Mouse (Mus musculus) lung, postnatal 14 days (tissue): ENCODE measurements around the gene B3galt5.
"Not testable (repeated sequence)": the region's sequence is repeated elsewhere in the genome, so short reads cannot be mapped to it uniquely, and the experiment has no call there.

Source experiments
- DNase-seq: peaks from one replicate; pipeline ENCODE4 v3.0.0; 2021

B3galt5 gene

DNA sequence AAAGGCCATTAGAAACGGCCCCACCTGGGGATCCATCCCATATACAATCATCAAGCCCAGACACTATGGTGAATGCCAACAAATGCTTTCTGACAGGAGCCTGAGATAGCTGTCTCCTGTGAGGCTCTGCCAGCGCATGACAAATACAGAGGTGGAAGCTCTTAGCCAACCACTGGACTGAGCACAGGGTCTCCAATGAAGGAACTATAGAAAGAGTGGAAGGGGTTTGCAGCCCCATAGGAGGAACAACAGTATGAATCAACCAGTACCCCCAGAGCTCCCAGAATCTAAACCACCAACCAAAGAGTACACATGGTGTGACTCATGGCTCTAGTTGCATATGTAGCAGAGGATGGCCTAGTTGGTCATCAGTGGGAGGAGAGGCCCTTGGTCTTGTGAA, 36.1 kb downstream of the B3galt5 start:
- no peak for DNase-seq

DNA sequence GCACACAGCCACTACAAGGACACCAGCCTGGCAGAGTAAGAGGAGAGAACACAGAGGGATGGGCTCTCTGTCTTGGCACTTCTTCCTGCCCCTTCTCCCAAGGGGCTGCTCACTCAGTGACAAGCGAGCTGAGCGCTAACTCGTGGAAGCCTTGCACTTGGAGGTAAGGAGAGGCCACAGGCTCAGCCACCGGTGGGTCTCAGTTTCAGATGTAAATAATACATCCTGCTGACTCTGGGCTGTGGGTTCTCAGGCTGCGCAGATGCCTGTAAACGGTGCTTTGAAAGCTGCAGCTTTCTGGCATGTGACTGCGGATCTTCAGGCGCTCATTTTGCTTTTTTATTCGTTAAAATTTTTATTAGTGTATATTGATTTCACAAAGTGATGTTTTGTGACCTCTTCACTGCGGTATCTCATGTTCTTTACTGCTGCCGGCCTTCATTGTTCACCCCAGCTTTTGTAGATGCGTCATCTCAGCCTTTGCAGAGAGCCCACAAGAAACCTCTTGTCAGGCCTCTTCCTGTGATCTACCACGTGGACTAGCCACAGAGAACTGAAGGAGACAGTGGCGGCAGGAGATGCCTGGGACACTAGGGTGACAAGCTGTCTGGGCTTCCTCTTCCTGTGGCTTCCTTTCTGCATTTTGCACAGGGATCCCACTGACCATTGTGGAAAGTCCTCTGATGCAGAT, 37.5 kb downstream of the B3galt5 start:
- DNase-seq, result no peak

DNA sequence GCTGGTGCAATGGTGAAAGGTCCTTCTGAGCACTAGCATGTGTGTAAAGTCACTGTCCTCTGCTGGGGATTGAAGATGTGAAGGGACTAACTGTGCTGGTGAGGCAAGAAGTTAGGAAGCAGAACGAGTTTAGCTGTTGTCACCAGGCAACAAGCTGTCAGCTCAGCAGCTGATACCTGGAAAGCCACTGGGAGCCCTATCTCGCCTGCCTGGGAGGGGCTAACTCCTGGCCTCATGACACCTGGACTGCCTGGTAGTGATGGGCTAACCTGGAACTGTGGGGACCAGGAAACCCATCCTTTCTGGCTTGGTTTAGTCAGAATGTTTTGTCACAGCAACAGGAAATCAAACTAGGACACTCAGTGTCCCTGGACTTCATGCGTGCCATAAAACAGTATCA, 41.0 kb downstream of the B3galt5 start:
- DNase-seq, result no peak

DNA sequence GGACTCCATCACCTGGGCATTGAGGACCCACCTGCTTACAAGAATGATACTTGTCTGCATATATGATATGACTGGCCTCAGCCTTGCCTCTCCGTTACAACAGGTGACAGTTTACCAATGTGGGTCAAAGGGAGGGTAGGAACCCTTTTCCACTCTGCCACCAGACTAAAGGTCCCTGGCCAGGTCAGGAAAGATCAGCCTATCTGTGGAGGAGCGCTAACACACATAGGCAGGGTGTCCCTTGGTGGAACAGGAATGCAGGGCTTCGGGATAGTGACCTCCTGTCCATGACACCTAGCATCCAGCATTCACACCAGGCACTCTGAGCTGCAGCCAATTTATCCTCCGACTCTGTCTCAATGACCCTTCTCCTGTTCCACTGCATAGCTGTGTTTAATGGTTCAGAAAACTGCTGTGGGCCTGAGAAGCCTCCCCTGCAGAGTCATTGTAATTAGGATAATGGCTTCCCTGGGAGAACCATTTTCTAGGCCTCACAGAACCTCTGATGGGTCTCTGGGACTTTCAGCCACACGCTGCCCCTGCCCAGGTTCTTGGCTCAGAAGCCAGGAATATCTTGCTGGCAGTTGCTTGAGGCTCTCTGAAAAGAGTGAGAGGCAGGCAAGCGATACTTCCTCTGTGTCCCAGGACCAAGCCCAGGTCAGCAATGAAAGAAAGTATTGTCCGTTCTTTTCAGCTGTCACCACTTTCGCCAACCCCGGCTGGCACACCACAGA, 43.1 kb downstream of the B3galt5 start:
- no peak for DNase-seq

DNA sequence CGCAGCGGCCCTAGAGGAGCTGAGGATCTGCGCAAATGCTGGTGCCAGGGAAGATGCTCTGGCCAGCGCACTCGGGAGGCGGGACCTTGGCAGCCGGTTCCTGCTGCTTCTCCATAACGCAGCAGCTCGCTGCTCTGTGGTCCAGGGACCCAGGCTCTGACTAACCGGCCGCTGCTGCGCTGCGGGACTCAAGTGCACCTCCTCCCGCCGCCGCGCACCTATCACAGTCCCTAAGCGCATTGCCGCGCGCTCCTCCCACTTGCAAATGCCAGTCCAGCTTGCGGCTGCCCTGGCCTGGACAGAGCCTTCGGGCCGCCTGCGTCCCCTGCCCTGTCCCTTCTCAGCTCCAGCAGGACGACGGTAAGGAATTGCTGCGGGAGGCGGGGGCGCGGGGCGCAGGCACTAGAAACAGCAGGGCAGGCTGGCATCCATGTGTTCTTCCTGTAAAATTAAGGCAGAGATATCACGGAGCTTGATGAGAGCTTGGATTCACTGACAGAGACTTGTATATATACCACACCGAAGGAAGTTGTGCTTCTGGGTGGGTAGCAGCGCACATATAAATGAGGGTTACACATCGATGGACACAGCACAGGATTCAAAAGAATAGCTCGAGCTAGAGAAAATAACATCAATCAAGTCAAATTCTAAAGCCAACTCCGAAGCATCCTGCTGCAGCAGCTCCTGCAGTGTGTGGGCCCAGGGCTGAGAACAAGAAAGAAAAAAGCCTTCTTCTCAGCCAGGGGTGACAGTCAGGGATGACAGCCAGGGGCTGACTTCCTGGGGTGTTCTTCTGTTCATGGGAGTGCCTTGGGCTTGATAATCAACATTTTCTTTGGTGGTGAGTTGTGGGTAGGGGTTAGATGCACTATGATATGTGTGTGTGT, 45.4 kb downstream of the B3galt5 start:
- peak; percentile 10 for DNase-seq

DNA sequence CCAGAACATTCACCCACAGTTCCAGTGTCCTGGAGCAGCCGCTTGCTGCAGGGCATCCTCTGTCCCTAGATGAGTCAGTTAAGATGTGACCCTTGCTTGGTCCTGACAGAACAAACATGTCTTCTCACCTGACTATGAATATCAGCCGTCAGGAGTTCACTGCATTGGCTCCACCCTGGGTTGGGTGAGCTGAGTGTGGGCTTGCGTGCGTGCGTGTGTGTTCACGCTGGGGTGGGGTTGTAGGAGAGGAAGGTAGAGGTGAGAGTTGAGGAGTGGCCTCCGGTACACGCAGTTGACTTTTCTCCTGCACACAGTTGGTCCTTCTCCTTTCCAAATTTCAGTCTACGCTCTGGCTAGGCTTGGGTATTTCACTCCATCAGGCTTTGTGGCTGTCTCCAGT, 47.0 kb downstream of the B3galt5 start:
- DNase-seq, result no peak

DNA sequence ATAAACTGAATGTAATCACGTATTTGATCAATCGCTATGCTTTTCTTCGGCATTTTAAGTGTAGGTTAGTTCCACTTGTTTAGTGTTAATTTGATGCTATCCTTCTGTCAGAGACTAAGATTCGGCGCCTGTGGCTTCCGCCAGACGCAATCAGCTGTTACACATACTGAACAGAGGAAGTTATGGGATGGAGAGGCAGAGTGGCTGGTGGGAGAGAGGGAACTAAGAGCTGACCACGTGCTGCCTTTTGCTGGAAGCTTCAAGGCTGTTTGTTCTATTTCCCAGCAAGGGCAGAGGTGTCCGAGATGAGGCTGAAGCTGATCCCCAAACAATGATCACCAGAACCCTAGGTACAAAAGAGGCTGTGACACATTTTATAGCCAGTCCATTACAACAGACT, 56.3 kb downstream of the B3galt5 start:
- no peak for DNase-seq

DNA sequence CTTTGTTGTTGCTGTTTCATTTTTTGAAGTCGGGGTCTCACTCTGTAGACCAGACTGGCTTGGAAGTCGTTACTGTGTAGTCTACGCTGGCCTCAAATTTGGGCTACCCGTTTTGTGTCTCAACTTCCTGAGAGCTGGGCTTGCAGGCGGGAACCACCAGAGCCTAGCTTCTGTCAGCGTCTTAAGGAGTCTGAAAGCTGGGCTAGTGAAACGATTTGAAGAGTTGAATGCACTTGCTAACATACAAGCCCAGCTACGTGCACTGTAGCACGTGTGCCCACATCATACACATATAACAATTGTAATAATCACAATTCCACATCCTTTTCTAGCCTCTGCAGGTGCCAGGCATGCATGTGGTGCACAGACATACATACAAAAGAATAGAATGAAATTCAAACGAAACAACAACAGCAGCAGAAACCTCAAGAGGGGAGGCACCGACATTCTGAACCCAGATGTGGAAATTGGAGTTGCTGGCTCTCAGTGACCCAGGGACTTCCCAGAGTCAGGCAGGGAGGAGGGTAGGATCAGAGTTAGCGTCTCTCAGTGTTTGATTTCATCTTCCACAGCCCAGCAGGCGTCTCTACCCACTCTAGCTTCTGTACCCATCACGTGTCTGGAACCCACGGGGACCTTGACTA, 57.1 kb downstream of the B3galt5 start:
- DNase-seq, result no peak

DNA sequence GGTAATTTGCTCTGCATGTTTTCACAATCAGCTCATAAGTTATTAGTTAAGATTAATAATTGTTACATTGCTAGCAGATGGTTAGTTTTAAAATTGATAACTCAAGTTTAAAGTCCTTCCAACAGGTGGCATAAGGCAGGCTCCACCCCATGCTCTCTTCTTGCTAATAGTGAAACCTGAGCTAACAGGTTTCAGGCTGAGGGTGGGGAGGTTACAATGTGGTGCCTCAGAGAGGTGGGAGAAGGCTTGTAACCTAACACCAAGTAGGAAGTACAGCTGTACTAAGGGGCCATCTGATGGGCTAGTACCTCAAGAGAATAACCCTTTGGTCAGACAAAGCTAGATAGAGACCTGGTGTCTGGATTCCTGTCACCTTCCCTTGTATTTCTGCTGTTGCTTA, 62.5 kb downstream of the B3galt5 start:
- DNase-seq, result no peak

DNA sequence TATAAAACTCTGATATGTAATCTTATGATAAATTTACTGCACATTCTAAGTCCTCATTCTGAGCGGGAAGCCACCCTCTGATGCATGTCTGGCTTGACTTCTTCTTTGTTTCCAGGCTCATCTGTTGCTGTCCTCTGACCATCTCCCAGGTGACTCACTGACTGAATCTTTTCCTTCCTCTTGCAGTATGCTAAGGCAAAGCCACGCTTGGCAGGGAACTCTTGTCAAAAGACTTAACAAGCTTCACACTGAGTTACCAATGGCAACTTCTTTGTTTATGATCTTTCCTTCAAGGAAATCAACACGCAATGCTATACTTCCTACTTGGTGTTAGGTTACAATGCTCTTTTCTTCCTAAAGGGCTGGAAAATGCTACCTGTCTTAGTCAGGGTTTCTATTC, 63.0 kb downstream of the B3galt5 start:
- DNase-seq, result no peak

DNA sequence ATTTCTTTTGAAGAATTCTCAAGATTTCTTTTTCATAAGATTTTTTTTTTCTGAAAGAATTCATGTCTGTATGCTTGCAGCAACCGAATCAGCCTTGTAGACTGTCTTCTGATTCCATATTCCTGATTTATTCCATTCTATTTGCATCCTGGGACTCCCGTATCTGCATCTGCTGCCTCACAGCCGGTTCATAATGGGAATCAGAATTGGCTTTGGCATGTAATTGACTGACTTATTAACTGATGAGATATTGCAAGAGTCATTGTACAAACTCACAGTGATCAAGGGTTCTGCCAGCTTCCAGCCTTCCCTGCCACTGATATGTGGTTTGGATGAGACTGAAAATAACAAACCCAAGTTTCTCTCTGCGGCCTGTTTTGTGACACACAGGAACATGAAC, 67.8 kb downstream of the B3galt5 start:
- no peak for DNase-seq

DNA sequence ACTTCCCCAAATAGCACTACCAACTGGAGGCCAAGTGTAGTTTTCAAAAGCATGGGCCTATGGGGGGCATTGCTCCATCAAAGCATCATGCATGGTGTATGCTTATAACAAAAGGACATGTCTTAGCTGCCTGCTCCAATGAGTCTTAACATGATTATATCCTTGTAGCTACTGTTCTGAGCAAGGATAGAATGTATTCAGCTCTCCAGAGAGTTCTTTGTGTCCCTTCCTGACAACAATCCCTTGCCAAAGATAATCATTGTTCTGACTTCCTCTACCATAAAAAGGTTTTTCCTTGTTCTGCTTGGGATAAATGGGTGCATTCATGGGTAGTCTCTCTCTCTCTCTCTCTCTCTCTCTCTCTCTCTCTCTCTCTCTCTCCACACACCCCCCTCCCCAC, 68.8 kb downstream of the B3galt5 start:
- no peak for DNase-seq

DNA sequence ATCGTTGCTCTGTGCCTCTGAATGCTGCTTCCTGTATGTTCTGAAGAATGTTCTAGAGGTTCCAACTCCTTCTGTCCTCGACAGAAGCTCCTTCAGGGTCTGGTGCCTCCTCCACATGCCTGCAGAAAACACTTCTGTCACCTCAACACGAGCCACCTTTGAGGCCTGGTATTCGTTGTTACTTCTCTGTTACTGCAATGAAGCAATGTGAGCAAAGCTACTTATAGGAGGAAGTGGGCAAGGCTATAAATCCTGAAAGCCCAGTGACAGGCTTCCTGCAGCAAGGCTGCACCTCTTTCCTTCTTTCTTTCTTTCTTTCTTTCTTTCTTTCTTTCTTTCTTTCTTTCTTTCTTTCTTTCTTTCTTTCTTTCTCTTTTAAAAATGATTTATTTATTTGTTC, 71.3 kb downstream of the B3galt5 start:
- DNase-seq, result no peak

DNA sequence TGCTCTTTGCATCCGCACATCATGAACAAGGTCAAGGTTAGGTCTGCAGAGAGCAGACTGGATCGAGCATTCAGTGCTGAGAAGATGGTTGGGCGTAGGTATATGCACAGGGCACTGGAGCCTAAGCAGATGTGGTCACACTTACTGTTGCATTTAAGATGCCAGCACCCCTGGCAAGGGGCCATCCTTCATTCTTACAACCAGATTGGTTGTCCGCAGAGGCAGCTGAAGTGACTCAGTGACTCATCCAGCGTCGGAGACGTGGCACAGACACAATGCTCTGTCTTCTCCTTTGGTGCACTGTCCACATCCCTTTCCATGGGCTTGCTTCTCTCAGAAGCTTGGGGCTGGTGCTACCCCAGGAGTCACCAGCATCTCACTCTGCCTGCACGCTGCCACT, 82.2 kb downstream of the B3galt5 start:
- no peak for DNase-seq

DNA sequence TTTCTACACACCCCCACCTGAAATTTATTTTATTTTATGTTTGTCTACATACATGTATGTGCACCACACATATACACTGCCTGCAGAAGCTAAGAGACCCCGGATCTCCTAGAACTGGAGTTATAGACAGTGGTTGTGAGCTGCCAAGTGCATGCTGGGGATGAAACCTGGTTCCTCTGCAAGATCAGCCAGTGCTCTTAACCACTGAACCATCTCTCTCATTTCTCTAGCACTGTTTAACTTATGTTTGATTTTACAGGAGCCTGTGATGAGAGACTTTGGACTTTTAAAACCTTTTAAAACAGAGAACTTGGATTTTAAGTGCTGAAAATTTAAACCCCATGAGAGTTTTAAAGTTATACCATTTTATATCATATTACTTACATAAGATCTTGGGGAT, 87.1 kb downstream of the B3galt5 start:
- no peak for DNase-seq

DNA sequence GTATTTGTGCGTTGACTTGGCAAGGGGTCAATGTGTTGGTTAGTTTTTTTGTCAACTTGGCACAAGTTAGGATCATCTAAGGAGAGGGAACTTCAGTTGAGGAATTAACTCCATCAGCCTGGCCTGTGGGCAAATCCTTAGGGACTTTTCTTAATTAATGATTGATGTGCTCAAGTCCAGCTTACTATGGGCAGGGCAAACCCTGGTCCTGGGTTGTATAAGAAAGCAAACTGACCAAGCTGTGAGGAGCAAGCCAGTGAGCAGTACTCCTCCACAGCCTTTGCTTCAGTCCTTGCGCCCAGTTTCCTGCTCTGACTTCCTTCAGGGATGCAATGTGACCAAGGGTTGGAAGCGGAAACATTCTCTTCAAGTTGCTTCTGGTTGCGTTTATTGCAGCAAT, 87.6 kb downstream of the B3galt5 start:
- DNase-seq, result no peak

DNA sequence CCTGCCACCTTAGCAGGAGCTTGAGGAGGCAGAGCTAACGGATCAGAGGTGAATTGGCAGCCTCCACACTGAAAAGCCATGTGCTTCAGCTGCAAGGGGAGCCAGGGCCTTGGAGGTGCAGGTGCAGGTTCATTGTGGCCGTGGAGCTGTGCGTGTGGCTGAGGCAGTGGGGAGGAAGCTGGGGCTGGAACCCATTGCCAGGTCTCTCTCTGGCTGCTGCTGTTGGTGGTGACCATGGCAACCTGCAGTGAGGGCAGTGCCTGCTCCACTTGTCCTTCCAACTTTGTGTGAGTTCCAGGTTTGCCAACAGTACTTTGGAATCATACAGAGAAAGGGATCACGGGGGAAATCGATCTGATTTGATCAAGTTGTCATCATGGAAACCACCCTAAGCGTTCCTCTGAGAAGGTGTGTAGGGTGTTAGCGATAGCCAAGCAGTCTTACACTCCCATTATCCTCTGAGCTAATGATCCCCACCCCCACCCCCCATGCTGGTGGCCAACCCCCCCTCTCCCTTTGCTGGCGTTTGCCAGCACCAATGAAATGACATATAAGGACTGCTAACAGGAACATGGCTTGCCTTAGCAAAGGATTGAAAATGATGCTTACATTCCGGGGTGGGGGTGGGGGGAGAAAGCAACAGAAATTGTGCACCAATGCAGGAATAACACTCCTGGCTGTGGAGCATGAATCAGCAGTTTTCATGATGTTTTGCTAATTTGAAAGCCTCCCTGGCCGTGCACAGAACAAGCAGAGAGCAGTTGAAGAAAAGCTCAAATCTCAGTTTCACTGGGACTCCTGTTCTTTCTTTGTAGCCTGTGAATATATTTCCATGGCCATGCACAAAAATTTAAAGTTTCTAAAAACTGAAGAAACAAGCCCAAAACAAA, 90.8 kb downstream of the B3galt5 start:
- DNase-seq, result no peak

DNA sequence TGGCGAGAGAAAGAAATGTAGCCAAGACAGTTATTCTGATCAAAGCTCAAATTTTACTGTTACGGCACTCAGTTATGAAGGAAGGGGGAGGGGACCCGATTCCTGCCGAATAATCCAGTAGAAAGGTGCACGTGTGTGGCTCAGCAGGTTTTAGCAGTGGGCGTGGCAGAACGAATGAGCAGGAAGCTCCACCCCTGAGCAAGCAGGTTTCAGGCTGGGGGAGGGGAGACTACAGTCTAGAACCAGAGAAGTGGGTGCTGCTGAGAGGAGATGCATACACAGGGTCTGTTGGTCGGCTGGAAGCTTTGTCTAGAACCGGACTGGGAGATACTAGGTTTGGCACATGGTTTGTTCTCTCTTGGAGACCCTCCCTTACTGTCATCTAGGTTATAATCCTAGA, 91.7 kb downstream of the B3galt5 start:
- DNase-seq, result not testable (repeated sequence)

DNA sequence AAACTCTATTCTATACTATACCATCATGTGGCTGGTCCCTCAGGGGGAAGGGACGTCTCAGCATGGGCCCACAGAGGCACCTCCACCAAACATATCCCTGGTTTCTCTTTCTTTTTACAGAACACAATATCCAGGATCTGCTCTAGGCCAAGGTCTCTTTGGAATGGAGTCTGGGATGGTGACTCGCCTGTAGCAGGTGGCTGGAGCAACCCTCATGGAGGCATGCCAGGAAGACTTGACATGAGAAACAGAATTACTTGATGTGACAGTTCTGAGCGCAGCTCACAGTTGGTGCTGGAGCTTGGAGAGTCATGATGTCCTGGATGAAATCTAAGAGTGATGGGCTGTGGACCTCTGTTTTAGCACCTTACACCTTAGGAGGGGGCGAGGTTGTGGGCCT, 104.0 kb downstream of the B3galt5 start:
- no peak for DNase-seq

DNA sequence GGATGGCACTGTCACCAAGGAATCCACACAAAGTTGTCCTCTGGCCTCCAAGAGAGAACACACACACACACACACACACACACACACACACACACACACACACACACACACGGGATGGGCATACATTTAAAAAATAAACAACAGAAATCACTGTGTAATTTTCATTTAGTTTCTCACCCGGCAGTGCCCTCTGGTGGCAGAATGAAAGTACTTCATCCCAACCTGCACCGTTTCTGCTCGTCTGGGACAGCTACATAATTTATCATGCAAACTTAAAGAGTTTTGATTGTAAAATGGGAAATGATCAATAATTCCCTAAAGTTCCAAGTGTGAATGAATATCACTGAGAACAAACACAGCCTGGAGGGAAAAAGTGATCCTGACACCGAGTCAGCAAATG, 105.7 kb downstream of the B3galt5 start:
- peak; percentile 59 for DNase-seq

DNA sequence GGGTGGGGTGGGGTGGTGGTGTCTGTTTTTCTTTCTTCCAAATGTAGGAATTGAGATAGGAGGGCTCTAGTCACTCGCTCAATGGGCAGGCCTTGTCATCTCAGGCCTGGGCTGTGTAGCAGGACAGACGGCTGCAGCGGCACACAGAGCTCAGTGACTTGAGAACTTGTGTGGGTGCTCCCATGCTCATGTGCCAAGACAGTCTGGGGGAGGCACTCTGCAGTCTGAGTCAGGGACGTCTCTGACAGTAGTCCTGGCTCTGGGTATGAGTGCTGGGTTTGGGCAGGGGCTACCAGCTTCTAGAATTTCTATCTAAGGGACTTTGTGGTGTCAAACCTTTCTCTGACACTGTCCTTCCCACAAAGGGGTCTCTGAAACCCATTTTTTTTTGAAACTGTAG, 106.3 kb downstream of the B3galt5 start:
- DNase-seq, result no peak

DNA sequence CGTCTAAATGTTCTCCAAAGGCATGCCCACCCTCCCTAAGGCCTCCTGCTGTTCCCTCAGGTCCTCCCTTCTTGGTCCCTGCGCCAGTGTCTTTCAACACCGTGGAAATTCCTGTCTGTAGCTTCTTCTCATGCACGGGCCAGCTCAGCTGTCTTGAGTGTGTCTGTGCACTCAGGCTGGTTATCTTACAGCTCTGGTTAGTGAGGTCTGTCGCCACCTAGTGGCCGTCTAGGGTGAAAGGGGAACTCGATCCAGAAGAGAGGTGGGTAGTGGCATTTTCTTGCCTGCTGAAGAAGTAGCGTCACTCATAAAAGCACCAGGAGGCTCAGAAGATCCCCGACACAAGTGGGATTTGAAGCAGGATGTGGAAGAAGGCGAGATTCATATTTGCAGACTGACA, 109.5 kb downstream of the B3galt5 start:
- peak; percentile 87 for DNase-seq
